Mouse (Mus musculus): Measurements from ENCODE around the gene Cd79b.
A peak's percentile ranks its signal among the peaks of the same experiment; 100 is the strongest.

GRCm38 (mm10) chr11:106302634-106303033, 11.9 kb downstream of the Cd79b start:
- TF ChIP-seq CTCF (IDR thresholded peaks at IDR 0.05; ENCODE audit: low read depth, low read length) (peak; percentile 76), GATA1 (IDR thresholded peaks at IDR 0.05; ENCODE audit: borderline replicate concordance, low read length) (no peak), POLR2AphosphoS5 (IDR thresholded peaks at IDR 0.05; ENCODE audit: insufficient replicate concordance, low read depth, low read length) (no peak), GATA2 (IDR thresholded peaks at IDR 0.05; ENCODE audit: borderline replicate concordance, low read depth, low read length) (no peak)
